Mouse (Mus musculus): ENCODE measurements around the gene Cit.

The Cit gene

DNA sequence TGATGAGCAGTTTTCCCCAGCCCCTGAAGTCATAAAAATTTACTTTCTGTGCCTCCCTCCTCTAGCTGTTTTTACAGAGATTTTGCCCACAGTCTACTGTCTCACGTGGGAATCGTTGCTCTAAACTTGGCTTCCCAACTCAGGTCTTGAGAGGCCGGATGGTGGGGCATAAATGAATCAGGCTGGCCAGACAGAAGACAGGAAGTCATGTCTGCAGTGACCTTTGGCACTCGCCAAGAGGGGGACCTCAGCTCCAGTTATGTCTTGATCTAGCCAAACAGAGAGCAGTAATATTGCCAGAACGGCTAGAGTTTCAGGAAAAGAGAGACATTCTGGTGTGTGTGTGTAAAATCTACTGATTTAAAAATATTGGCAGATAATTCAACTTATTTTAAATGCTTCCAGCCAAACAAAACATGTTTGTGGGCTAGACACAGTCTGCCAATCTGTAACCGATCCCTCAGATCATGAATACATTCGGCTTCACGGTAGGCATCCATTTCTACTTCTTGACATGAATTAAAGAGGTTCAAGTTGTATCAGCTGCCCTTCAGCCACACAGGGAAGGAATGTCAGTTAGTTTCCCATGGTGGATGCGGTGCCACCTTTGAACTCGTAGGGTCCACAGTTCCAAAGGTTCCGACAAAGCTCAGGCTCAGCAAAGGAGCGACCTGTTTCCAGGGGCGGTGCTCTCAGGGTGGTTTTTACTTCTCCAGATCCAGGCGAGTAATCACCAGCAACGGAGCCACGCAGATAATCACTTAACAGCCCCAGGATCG lies 5.4 kb downstream of the Cit start:
- DNase-seq (ENCODE audit: low spot score in 2 of 2), result no peak

DNA sequence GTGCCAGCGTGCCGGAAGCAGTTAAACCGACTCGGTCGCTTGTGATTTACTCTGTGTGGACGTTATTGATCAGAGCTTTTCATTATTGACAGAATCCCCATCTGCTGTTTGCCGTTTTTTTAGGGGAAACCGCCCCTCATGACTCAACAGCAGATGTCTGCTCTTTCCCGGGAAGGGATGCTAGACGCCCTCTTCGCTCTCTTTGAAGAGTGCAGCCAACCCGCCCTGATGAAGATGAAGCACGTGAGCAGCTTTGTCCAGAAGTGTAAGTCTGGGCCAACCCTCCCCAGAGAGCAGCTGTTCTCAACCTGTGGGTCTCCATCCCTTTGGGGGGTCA lies 5.9 kb downstream of the Cit start:
- no peak for DNase-seq (ENCODE audit: low spot score in 2 of 2)

DNA sequence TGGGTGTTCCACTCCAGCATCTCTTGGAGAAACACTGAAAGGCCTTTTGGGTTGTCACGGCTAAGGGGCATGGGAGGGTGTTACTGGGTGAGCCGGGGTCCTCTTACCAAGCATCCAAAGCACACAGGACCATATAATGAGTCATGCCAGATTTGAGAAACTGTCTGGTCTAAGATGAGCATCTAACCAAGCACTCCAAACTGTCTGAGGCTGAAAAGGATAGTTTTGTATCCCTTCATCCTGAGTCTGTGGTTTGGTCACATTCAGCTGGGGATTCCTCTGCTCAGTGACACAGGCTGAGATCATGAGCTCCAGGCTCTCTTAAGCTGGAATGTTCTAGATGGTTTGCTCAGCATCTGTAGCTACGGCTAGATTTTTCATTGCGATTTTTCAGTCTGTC lies 7.4 kb downstream of the Cit start:
- DNase-seq (ENCODE audit: low spot score in 2 of 2), result no peak

DNA sequence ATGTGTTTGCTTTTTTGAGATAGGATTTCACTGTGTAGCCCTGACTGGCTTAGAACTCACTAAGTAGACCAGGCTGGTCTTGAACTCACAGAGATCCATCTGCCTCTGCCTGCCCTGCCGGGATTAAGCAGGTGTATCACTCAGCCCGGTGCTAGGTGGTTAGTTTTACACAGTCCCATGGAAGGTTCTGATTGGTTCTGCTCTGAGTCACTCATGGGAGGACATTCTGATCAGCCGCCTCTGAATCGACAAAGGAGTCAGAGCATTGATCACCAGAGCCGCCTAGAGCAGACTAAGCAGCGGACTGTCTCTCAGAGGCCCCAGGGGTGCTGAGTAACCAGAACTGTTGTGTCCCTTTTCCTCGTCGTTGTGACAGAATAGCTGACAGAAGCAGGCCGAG lies 8.6 kb downstream of the Cit start:
- no peak for DNase-seq (ENCODE audit: low spot score in 2 of 2)

DNA sequence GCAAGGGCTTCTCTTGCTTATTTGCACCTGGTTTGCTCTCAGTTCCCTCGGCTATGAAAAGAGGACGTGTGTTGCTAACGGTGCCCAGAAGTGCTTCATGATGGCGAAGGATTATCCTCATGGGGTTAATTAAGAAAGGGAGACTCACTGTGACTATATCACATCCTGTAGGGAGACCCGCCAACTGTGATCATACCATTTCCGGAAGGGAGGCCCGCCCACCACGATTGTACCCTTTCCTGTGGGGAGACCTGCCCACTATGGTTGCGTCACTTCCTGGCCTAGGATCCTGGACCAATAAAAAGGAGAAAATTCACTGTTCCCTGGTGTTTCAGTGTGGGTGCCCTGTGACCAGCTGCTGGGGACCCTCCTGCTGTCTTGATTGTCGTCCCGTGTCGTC lies 9.3 kb downstream of the Cit start:
- DNase-seq (ENCODE audit: low spot score in 2 of 2), result no peak

DNA sequence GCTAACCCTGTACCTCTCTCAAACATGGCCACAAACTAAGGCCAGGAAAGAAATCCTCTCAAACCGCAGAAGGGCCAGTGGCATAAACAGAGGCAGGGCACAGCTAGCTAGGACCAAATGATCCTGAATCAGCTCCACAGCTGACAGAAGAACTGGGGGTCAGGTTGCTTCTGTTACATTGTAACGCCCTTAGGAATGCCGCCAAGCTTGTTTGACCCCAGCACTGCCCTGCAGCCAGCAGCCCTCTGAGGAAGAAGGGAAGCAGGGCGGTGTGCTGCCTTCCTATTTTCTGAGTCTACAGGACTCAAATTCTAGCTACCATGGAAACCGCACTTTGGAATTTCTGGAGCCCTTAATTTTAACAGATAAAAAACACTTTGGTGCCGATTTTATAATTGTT lies 13.6 kb downstream of the Cit start:
- no peak for DNase-seq (ENCODE audit: low spot score in 2 of 2)

DNA sequence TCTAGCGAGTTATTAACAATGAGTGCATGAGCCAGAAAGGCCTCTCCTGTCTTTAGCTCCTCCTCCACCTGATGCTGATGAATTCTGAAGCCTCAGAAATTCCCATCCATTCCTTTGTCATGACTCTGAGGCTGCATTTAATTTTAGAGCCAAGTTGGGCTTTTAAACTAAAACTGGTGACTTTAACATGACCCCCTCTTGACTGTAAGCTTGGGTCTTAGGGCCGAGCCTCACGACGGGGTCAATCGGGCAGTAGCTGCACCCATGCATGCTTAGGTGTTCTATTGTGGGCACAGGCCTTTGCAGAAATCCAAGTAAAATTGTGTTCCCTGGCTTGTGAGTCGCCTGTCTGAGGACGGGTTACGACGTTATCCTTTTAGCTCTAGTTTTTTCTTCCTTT lies 14.4 kb downstream of the Cit start:
- no peak for DNase-seq (ENCODE audit: low spot score in 2 of 2)

DNA sequence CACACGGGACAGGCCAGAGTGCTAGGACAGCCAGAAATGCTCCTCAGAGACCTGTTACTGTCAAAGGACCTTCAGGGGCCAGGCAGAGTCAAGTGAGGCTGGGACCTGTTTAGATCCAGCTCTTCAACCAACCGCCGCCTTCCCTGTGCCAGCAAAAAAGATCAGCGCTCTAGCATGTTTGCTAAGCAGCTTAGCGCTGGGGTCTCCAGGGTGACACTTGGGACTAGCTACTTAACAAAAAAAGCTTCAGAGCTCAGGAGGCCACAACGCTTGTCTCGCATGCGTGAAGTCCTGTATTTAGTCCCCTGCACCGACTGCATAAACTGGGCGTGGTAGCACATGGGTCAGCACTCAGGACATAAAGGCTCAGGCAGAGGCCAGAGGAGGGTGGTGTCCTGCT lies 16.9 kb downstream of the Cit start:
- no peak for DNase-seq (ENCODE audit: low spot score in 2 of 2)

DNA sequence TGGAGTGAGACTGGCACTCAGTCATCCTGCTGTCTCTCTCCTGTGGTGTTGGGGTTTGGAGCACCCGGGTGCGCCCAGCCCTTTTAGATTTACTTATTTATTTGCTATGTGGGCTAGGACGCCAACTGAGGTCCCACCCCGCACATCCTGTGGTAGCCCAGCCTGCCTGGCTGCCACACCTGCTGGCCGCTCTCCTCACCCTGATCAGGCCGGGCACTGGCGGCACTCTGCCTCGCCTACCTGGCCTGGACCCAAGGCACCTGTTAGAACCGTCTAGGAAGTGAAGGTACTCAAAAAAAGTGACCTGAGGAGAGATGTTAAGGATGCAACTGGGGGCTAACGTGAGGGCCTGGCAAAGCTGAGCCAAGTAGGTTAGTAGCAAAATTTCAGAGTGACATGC lies 17.4 kb downstream of the Cit start:
- no peak for DNase-seq (ENCODE audit: low spot score in 2 of 2)

DNA sequence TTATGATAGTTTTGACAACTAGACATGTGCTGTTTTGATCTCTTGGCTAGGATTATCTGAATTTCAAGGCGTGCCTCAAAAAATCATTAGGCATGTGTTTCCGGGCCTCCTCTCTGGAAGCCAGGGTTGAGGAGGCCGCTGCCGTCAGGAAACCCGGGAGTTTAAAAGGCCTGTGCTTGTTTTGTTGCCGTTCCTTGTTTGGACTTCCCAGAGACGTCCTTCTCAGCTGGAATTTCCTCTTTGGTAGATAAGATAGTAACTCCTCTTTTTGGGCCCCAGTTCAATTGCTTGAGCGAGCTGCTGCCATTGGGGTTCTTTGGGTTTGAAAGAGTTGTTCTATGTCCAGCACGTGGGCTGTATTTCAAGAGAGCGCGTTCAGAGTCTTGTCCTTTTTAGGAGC lies 21.2 kb downstream of the Cit start:
- no peak for DNase-seq (ENCODE audit: low spot score in 2 of 2)

DNA sequence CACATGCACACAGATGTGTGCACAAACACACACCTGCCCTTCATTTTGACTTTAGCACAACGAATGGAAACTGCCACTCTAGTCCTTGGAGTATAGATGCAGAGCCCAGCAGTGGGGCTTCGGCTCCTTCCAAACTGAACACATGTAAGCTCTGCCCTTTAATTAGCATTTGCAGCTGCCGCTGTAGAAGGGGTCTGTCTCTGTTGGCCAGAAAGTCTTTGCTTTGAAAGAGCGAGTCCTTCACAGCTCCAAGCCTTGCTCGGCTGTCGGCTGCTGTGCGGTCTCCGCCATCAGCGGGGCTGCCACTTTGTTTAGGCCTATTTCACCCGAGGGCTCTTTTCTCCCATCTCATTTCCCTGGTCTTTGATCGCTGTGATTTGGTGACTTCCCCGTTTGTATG lies 23.5 kb downstream of the Cit start:
- DNase-seq (ENCODE audit: low spot score in 2 of 2), result no peak

DNA sequence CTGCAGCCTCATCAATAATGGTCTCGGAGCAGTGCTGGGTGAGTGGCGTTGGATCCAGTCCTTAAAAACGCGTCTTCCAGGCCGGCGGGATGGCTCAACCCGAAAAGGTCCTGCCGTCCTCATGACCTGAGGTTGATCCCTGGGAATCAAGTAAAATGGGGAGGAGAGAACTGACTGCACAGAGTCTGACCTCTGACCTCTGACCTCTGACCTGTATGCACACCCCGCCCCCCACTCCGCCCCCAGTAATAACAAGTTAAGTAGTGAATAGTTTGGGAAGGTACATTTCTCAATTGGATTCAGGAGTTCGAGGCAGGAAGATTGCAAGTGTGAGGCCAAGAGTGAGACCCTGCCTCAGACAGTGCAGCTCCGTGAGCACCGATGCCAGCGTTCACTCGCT lies 24.1 kb downstream of the Cit start:
- DNase-seq (ENCODE audit: low spot score in 2 of 2), result no peak

DNA sequence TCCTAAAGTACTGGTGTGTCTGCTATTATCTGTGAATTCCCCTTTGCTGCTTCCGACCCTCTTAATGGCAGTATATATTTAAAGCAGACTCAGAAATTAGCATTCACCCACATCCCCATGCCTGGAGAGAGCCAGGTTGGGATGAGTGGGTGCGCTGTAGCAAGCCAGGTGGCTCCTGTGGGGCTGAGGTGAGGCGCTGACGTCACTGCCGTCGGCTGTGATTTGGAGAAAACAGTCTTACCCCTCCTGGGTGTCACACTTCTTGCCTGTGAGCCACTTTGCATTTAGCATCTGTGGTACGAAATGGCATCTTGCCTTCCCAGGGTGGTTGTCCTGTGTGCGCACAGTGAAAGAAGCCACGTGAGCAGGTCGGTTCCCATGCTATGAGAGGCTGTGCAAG lies 26.1 kb downstream of the Cit start:
- no peak for DNase-seq (ENCODE audit: low spot score in 2 of 2)

DNA sequence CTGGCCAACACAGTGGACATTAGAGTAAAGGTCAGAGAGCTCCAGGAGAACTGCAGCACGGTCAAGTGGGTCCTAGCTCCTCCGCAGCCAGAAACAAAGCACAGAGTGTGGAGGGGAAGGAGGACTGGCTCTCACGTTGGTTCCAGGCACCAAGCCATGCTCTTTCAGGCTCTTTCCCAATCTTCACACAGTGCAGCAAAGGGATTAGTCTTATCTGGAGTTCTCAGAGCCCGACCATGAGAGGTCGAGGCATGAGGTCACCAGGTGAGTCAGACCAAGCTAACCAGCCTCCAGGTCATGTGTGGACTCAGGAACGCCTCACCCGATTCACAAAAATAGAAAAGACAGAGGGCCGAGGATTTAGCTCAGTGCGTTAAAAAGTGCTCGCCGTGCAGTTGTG lies 27.0 kb downstream of the Cit start:
- no peak for DNase-seq (ENCODE audit: low spot score in 2 of 2)

DNA sequence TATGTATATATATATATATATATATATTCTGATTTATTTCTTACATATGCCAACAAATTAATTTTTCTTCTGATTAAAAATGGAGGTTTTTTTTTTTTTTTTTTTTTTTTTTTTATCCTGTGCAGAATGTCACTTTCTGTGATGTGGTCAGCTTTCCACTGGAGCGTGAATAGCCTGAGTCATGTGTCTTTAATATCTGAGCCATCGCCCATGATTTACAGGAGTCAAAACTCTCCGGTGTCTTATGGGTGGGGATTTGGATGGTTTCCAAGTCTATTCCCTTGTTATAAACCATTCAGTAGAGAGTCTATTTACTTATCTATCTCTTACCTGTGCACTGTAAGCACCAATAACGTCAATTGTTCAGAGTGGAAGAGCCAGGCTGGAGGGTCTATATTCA lies 27.9 kb downstream of the Cit start:
- DNase-seq (ENCODE audit: low spot score in 2 of 2), result no peak

DNA sequence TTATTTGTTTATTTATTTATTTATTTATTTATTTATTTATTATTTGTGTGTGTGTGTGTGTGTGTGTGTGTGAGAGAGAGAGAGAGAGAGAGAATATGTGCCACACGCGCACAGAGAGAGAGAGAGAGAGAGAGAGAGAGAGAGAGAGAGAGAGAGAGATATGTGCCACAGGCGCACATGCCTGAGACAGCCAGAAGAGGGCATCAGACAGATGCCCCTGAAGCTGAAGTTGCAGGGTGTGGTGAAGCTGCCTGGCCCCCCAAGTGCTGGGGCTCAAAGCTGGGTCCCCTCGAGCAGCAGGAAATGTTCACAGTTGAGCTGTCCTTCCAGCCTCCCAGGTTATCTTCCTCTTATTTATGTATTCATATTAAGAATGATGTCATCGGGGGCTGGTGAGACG lies 32.3 kb downstream of the Cit start:
- no peak for DNase-seq (ENCODE audit: low spot score in 2 of 2)

DNA sequence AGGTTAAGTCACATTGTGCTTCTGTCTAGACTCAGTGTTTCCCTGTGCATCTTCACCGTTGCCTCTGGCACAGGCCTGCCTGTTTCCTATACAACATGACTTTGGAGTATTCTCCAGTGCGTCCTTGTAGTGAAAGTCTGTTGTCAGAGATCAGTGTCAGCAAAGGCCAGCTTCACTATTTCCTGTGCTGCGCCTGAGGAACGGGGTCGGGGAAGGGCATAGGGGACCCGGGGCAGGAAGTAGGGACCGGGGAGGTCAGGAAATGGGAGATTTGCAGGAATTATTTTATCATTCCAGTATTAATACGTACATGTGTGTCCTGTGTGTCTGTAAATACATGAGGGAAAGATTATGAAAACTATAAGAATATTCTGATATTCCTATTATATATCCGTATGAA lies 37.1 kb downstream of the Cit start:
- DNase-seq (ENCODE audit: low spot score in 2 of 2), result no peak

DNA sequence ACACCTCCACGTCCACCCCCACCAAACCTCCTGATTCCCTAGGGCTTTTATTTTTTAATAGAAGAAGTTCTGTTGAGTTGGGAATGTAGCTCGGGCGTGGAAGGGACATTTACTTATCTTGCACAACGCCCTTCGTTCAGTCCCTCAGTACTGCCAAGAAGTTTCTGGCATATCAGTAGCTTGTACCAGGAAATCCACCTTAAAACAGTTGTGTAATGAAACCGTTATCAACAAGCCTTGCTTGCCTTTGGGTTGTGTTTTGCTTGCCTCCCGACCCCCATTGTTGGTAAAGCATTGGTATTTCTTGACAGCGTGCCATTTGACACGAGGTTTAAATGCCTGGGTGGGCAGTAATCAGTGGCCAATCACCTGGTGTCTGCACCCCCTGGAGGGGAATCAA lies 39.4 kb downstream of the Cit start:
- DNase-seq (ENCODE audit: low spot score in 2 of 2), result no peak

DNA sequence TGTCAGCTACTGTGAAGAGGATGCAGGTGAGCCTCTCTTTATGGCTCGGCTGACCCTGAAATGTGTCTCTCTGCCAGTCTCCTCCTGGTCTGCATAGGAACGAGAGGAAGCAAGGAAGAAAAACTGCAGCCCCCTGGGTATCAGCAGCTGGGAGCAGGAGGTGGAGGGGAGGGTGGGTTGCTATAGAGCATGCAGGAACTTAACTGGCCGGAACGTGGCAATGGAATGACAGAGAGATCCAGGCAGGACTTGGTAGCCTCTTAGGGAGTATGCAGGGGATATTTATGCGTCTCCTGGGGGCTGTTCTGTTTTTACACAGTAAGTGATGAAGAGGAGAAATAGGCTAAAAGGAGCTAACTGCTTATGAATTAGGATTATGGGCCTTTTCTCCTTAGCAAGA lies 48.7 kb downstream of the Cit start:
- no peak for DNase-seq (ENCODE audit: low spot score in 2 of 2)

DNA sequence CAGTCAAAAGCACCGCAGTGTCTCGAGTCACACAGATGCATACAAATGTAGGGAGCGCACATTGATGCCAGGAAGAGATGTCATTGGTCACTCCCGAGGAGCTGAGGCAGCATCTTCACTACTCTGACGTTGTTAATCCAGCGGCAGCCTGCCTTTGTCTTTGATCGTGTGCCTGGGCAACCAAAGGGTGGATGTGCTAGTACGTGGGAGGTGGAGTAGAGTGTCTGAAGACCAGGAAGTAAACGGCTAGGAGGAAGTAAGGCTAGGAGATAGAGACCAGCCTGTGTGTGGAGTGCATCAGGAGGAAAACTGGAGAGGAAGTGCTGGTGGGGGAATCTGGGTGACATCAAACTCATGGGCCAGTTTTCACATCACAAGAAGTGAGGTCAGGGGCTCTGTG lies 52.0 kb downstream of the Cit start:
- DNase-seq (ENCODE audit: low spot score in 2 of 2), result no peak

DNA sequence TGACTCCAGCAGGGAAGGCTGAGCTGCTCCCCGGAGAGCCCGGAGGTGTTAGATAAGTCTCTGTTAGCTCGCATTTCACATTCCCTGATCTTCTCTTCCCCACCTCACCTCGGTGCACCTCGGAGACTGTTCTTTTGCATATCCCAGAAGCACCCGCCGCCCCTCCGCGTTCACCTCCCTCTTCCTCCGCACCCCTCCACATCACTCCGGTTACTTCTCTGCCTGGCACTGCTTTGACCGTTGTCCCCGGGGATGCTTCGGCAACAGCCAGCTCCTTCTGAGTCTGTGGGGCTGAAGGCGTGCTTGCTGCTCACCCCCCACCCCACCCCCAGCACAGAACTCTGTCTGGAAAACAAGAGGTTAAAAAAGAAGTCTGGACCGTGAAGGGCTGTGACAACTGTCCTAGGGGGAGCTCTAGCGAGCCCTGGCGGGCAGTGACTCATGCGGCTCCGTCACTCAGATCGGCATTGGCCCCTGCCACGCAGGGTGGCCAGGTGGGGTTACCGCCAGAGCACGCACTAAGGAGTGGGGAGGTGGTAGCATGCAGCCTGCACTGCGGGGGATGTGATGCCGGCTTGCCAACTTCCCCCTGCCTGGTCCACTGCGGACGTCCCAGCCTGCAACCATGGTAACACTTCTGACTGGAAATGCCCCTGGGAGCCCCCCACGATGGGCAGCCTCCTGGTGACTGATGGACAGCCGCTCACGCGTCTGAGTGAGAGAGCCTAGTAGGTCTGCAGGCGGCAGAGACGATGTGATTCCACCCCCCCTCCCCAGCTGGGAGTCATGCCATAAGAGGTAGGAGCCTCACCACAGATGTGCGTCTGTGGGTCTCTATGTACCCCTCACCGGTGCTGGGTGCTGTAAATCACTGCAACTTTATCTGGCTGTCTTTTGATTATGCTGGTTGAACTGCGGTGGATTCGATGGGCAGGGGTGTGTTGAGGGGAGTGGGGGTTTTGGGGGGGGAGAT lies 62.2 kb downstream of the Cit start:
- DNase-seq (ENCODE audit: low spot score in 2 of 2), result peak; percentile 69 to 76

DNA sequence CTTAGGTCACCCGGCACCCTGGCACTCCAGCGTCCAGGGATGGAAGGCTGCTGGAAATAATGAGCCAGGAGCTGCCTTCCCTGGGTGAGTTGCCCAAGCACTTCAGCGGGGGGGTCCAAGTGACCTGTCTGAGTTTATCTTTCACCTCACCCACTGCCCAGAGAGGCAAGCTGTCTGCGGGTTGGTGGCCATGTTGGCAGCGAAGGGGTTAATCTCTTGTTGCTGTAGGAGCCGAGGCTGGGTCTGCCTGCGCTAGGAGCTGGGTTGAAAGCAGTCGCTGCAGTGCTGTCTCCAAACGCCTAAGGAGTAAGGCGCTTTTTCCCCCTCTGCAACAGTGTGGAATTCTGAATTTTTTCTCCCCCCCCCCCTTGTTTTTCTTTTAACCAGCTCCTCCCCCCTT lies 63.2 kb downstream of the Cit start:
- DNase-seq (ENCODE audit: low spot score in 2 of 2), result peak; percentile 71

DNA sequence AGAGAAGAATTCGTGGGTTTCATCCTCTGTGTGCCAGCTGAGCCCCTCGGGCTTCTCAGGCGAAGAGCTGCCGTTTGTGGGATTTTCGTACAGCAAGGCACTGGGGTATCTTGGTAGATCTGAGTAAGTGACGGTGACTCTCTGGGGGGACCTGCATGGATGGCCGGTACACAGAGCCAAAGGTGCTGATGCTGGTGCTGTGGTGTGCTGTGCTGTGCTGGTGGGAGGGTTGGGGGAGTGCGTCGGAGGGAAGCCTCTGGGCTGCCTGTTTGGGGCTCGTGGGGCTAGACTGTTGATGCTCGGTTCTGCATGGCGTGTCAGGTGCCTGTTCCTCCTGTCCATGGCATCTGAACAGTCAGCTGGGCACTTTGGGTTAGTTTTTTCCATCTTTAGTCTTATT lies 63.6 kb downstream of the Cit start:
- peak in 1 of 2 experiments; percentile 40 for DNase-seq (ENCODE audit: low spot score in 2 of 2)

All from frontal cortex, postnatal 36 days (tissue).